Mouse (Mus musculus) heart, adult 2 months (tissue): Measurements from ENCODE around the gene Ap1m1. TPM values are rescaled to one million over a fixed set of nuclear protein-coding genes. Genes with fewer than 3 reads are reported as not detected.
A peak's percentile ranks its signal among the peaks of the same experiment; 100 is the strongest.

ENCODE experiments used
- DNase-seq, 2 experiments: peaks; one replicate each; pipeline ENCODE4 v3.0.0; 2021
- H3K27ac ChIP-seq: fragments of 200-600 bp; 2 replicates; pipeline ENCODE4 v1.8.1; 2022
- H3K27me3 ChIP-seq: fragments of 200-500 bp; 2 replicates; pipeline ENCODE4 v1.6.1; 2012; ENCODE audit warnings: mild to moderate bottlenecking, low read length, inconsistent platforms, mixed read lengths; ENCODE audit not compliant: control insufficient read depth, insufficient read depth
- H3K36me3 ChIP-seq: fragments of 200-500 bp; 2 replicates; pipeline ENCODE4 v1.6.1; 2012; ENCODE audit warnings: low read length, inconsistent platforms; ENCODE audit not compliant: control insufficient read depth, insufficient read depth
- H3K4me1 ChIP-seq: fragments of 200-500 bp; 2 replicates; pipeline ENCODE4 v1.6.1; 2011; ENCODE audit warnings: low read length; ENCODE audit not compliant: control insufficient read depth, insufficient read depth
- H3K4me3 ChIP-seq: fragments of 200-600 bp; 2 replicates; pipeline ENCODE4 v1.8.1; 2022
- H3K79me2 ChIP-seq: fragments of 200-500 bp; replicated peaks from 2 replicates; pipeline ENCODE4 v1.6.1; 2012; ENCODE audit warnings: mild to moderate bottlenecking, inconsistent platforms, low read length, moderate library complexity, mixed read lengths; ENCODE audit not compliant: control insufficient read depth, insufficient read depth
- H3K9ac ChIP-seq: fragments of 200-500 bp; 2 replicates; pipeline ENCODE4 v1.6.1; 2012; ENCODE audit warnings: low read depth, mild to moderate bottlenecking, control low read depth, inconsistent platforms, low read length, mixed read lengths
- CTCF ChIP-seq: fragments of 200-600 bp; IDR thresholded peaks from 2 replicates; pipeline ENCODE4 v1.8.1; 2022; ENCODE audit warnings: antibody characterized with exemption, mild to moderate bottlenecking, moderate library complexity
- EP300 ChIP-seq: fragments of 200-500 bp; IDR thresholded peaks from 2 replicates; pipeline ENCODE4 v1.6.1; 2011; ENCODE audit warnings: low read depth, low read length, control low read depth; ENCODE audit not compliant: insufficient read depth
- POLR2A ChIP-seq: fragments of 200-500 bp; IDR thresholded peaks from 2 replicates; pipeline ENCODE4 v1.6.1; 2011; ENCODE audit warnings: mild to moderate bottlenecking, low read depth, low read length, control low read depth; ENCODE audit not compliant: insufficient read depth
- WGBS: fragments of 180-500 bp; shearing (Covaris S2); methylation state at CpG from one replicate; pipeline ENCODE4 v1.1.7; 2018; 5-methylcytosine and 5-hydroxymethylcytosine counted together
- intact Hi-C: fragments of 180-260 bp; cut with DNase I; formaldehyde crosslinking; loops from one replicate; pipeline ENCODE4 v1.15.1; 2025
- polyA plus RNA-seq: library from polyadenylated mRNA; depleted of rRNA; stranded (reverse); fragments of >200 nt; gene quantifications from 2 replicates; pipeline ENCODE4 v1.2.3, GENCODE M21; 2012
- total RNA-seq, 2 experiments: library from RNA; stranded (reverse); gene quantifications; 2 replicates each; pipeline ENCODE4 v1.2.3; 2021

Ap1m1 gene
- total and polyA plus RNA-seq, 3 experiments: 44.6 to 74.3 (median 48.8) TPM

- DNase-seq: no peak
- Histone ChIP-seq H3K27ac (peak overlapping the region; percentile 94), H3K9ac (no peak overlapping the region), H3K36me3 (peaks cover 7% of the 10 kb centered on the region), H3K4me1 (peaks cover 24% of the 10 kb centered on the region), H3K4me3 (no peak overlapping the region), H3K27me3 (no peaks in the 10 kb centered on the region), H3K79me2 (no peaks in the 10 kb centered on the region)
- 97% methylated on average over 8 of the region's 8 CpGs for WGBS
- intact Hi-C loops: no loop called here
- no peak for TF ChIP-seq POLR2A
These were observed 56.7 kb downstream of the Ap1m1 start for GRCm38 (mm10) chr8:72296561-72296960.

DNA sequence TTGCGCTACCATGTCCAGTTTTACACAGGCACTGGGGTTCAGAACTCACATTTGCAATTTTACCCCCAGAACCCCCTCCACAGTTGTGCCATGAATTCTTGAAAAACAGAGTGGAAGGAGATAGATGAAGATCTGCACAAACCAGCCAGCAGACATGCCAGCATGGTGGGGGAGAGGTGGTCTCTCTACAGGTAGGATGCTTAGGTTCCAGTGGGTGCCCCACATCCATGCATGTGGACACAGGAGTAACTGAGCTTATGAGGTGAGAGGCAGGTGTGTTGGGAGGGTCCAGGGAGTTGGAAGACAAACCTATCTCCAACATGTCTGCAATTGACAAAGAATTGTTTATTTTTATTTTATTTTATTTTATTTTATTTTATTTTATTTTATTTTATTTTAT, 59.1 kb downstream of the Ap1m1 start:
- Histone ChIP-seq H3K36me3 (peaks cover 7% of the 10 kb centered on the region), H3K79me2 (no peaks in the 10 kb centered on the region), H3K9ac (no peak overlapping the region), H3K27me3 (no peaks in the 10 kb centered on the region), H3K27ac (no peak overlapping the region), H3K4me1 (peaks cover 30% of the 10 kb centered on the region), H3K4me3 (no peak overlapping the region)
- TF ChIP-seq EP300: no peak
- no peak for TF ChIP-seq CTCF
- TF ChIP-seq POLR2A: no peak
- intact Hi-C loops: no loop called here
- no peak for DNase-seq
- WGBS: 93% methylated on average over 1 of the region's 1 CpGs

DNA sequence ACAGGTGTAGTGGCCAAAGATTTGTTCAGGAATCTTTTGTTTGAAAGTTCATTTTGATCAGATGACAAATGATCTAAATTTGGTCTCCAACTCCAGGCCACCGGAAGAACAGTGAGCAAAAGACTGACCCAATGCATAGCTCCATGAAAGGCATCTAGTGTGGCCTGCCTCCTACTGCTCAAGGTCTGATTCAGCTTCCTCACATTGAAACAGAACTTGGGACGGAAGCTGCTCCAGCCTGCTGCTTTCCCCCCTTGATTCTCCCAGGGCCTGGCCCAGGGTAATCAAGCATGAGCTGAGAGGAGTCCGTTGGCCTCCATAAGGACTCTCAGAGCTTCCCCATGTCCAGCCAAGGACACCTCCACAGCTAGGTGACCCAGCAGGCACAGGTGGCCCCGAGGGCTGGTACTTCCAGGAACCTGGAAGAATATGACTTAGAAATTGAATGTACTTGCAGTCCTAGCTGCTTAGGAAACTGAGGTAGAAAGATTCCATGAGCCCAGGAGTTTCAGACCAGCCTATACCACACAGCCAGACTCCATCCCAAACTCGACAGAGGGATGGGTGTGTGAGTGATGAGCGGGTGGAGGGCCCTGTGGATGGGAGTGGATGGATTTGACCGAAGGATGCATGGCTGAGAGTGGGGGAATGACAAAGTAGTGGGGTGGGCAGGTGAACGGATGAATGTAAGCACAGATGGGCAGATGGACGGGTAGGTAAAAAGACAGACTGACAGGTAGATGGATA, 61.0 kb downstream of the Ap1m1 start:
- Histone ChIP-seq H3K27me3 (no peaks in the 10 kb centered on the region), H3K4me3 (no peak overlapping the region), H3K36me3 (peaks cover 3% of the 10 kb centered on the region), H3K9ac (peak overlapping the region; percentile 43; the same call in 1 of the 2 replicates), H3K79me2 (no peaks in the 10 kb centered on the region), H3K4me1 (peaks cover 22% of the 10 kb centered on the region), H3K27ac (peak overlapping the region; percentile 77)
- WGBS: 74% methylated on average over 9 of the region's 9 CpGs
- intact Hi-C loops: no loop called here
- TF ChIP-seq POLR2A (peak; percentile 51), CTCF (peak; percentile 45), EP300 (peak; percentile 45; the same call in 1 of the 2 replicates)
- DNase-seq: peak in 1 of 2 experiments; percentile 37

GRCm38 (mm10) chr8:72301497-72301896, 61.7 kb downstream of the Ap1m1 start:
- H3K27ac ChIP-seq: peak overlapping the region; percentile 77
- WGBS: 90% methylated on average over 5 of the region's 5 CpGs
- no peak for DNase-seq
- intact Hi-C loops: no loop called here
- no peaks in the 10 kb centered on the region for H3K79me2 ChIP-seq
- H3K36me3 ChIP-seq: no peaks in the 10 kb centered on the region
- no peak for TF ChIP-seq EP300
- TF ChIP-seq POLR2A: no peak
- no peak for TF ChIP-seq CTCF
- H3K27me3 ChIP-seq: no peaks in the 10 kb centered on the region
- H3K4me1 ChIP-seq: peaks cover 17% of the 10 kb centered on the region
- H3K4me3 ChIP-seq: no peak overlapping the region
- no peak overlapping the region for H3K9ac ChIP-seq

DNA sequence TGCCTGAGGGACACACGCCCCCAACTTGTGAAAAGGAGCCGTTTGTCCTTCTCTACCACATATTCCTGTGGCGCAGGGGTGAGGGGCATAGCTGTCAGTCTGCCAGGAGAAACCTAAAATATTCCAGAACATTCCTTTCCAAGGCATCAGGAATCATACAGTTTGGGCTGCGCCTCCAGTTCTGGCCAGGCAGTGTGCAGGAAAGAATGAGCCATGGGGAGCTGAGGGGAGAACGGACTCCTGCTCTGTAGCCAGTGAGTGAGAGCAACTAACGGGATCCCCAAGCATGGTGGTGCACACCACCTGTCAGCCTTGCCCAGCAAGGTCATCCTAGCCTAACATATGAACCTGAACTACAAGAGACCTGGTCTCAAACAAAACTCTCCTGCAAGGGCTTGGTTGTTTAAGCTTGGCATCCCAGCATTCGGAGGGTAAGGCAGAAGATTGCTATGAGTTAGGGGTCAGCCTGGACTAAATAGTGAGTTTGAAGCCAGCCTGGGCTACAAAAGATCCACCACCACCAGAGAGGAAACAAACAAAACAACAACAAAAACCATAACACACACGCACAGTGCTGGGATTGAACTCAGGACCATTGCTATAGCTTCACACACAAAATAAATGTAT, 63.3 kb downstream of the Ap1m1 start:
- WGBS: 36% methylated on average over 8 of the region's 8 CpGs
- Histone ChIP-seq H3K4me3 (no peak overlapping the region), H3K9ac (peak overlapping the region; percentile 39), H3K36me3 (no peaks in the 10 kb centered on the region), H3K27ac (peak overlapping the region; percentile 91), H3K27me3 (no peaks in the 10 kb centered on the region), H3K79me2 (no peaks in the 10 kb centered on the region), H3K4me1 (peaks cover 15% of the 10 kb centered on the region)
- TF ChIP-seq POLR2A: no peak
- no peak for TF ChIP-seq EP300
- TF ChIP-seq CTCF: no peak
- peak; percentile 51 to 61 for DNase-seq
- intact Hi-C loops: loop anchor here (2.0 kb wide), 2 partner anchors 16 to 34 kb away; partner anchors contain the start of gene Klf2

GRCm38 (mm10) chr8:72303633-72304032, 63.8 kb downstream of the Ap1m1 start:
- DNase-seq: peak; percentile 83 to 89
- Histone ChIP-seq H3K27me3 (no peaks in the 10 kb centered on the region), H3K9ac (no peak overlapping the region), H3K4me3 (no peak overlapping the region; the same call in 1 of the 2 replicates), H3K36me3 (no peaks in the 10 kb centered on the region), H3K4me1 (peaks cover 16% of the 10 kb centered on the region), H3K79me2 (no peaks in the 10 kb centered on the region), H3K27ac (peak overlapping the region; percentile 91)
- TF ChIP-seq EP300: peak; percentile 96
- peak; percentile 25 for TF ChIP-seq CTCF
- TF ChIP-seq POLR2A: peak; percentile 85
- intact Hi-C loops: loop anchor here (2.0 kb wide), 2 partner anchors 15 to 35 kb away; partner anchors contain the start of gene Klf2
- WGBS: 11% methylated on average over 8 of the region's 8 CpGs
